Mouse (Mus musculus): ENCODE data around the gene Tomt. TPM values are rescaled to one million over a fixed set of nuclear protein-coding genes. Genes with fewer than 3 reads are reported as not detected.

The Tomt gene
- total RNA-seq, 4 experiments from 2014 or later, result not detected

- DNase-seq (ENCODE audit: low spot score in 2 of 2), result no peak
Observed at GRCm38 (mm10) chr7:101858362-101858761, 47.8 kb downstream of the Tomt start.

GRCm38 (mm10) chr7:101857094-101857493 is 49.1 kb downstream of the Tomt start, which contains the start of gene Folr2:
Folr2 (minus strand) TSS chr7:101857194.
- no peak for DNase-seq (ENCODE audit: low spot score in 2 of 2)

- no peak for DNase-seq (ENCODE audit: low spot score in 2 of 2)
Observed at GRCm38 (mm10) chr7:101853816-101854215, 52.3 kb downstream of the Tomt start.

GRCm38 (mm10) chr7:101852846-101853245 is 53.3 kb downstream of the Tomt start:
- DNase-seq (ENCODE audit: low spot score in 2 of 2), result no peak

- DNase-seq (ENCODE audit: low spot score in 2 of 2), result no peak
Observed at GRCm38 (mm10) chr7:101851689-101852088, 54.5 kb downstream of the Tomt start.

Small RNA genes within 50 kb of the gene (microRNA-seq; reads per million reads assigned to microRNA genes)
- not detected for gene Gm22655

Other genes starting within 250 kb of the Tomt start
- 10 to 100 TPM; 60.4 to 77.8 (median 69.2) TPM for gene Clpb, start 242.7 kb downstream of the Tomt start, total RNA-seq (2022)
- gene Phox2a, start 88.0 kb downstream of the Tomt start, total RNA-seq (2022), result not detected
- 100 to 1,000 TPM in 2 of 4 experiments, 10 to 100 TPM in 2; 75.1 to 104 (median 99.5) TPM for gene Inppl1, start 68.1 kb downstream of the Tomt start, total RNA-seq (2022)
- gene Folr2, start 49.2 kb downstream of the Tomt start, total RNA-seq (2022), result 1 to 10 TPM in 2 of 4 experiments, under 1 TPM in 2; 0.53 to 2.6 (median 1.2) TPM
- gene Anapc15, start 42.6 kb downstream of the Tomt start, total RNA-seq (2022), result 10 to 100 TPM; 17.8 to 28.6 (median 26.0) TPM
- 1 to 10 TPM; 1.1 to 1.6 (median 1.3) TPM for gene Folr1, start 35.6 kb downstream of the Tomt start, total RNA-seq (2022)
- 100 to 1,000 TPM in 1 of 4 experiments, 10 to 100 TPM in 3; 92.8 to 102 (median 96.2) TPM for gene Lamtor1, start 455 bp downstream of the Tomt start, total RNA-seq (2022)
- gene Lrrc51, start 27.5 kb upstream of the Tomt start, total RNA-seq (2022), result 1 to 10 TPM; 3.0 to 4.3 (median 3.8) TPM
- gene Numa1, start 27.8 kb upstream of the Tomt start, total RNA-seq (2022), result 10 to 100 TPM; 46.9 to 56.4 (median 51.8) TPM
- 1 to 10 TPM in 3 of 4 experiments, under 1 TPM in 1; 0.82 to 2.7 (median 1.7) TPM for gene Il18bp, start 112.3 kb upstream of the Tomt start, total RNA-seq (2022)
- 10 to 100 TPM; 25.1 to 29.6 (median 27.5) TPM for gene Rnf121, start 159.1 kb upstream of the Tomt start, total RNA-seq (2022)
- gene Xndc1, start 159.2 kb upstream of the Tomt start, total RNA-seq (2022), result 1 to 10 TPM; 2.9 to 6.4 (median 3.2) TPM
- 1 to 10 TPM in 1 of 4 experiments, under 1 TPM in 3; 0.22 to 1.1 (median 0.76) TPM for gene Xntrpc, start 159.4 kb upstream of the Tomt start, total RNA-seq (2022)
- under 1 TPM in 2 of 4 experiments, not detected in 2; 0.21 to 0.56 TPM for gene Trpc2, start 176.8 kb upstream of the Tomt start, total RNA-seq (2022)
- 100 to 1,000 TPM; 502 to 604 (median 539) TPM for gene Art1, start 195.4 kb upstream of the Tomt start, total RNA-seq (2022)
- 10 to 100 TPM; 20.6 to 32.3 (median 29.4) TPM for gene Art5, start 203.1 kb upstream of the Tomt start, total RNA-seq (2022)
- not detected for gene Chrna10, start 210.5 kb upstream of the Tomt start, total RNA-seq (2022)

All from gastrocnemius, adult 8-10 months (tissue).